Mouse (Mus musculus) NIH3T3 (cell line): ENCODE measurements at regions not wholly inside any gene's neighbourhood (a gene's known extent, or its start where the extent isn't known, plus 50 kb on each side); places are given as distances from the start of the nearest gene placed in this dataset.
"Not testable (repeated sequence)": the region's sequence is repeated elsewhere in the genome, so short reads cannot be mapped to it uniquely, and the experiment has no call there.

Experiments
- DNase-seq: peaks from one replicate; pipeline ENCODE4 v3.0.0-alpha.2; 2012; ENCODE audit warnings: low read depth

DNA sequence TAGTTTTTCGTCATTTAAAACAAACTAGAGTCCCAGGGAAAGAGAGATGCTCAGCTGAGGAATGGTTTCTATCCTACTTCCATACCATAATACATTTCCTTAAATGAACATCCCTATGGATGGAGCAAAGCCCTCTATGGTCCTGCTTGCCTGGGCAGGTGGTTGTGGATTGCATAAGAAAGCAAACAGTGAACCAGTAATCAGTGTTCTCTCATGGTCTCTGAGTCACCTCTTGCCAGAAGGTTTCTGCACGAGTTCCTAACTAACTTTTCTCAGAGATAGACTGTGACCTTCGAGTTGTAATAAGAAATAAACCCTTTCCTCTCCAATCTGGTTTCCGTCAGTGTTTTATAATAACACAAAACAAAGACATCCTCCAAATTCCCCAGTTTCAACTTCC, 62.9 kb upstream of the Bet1 start:
- DNase-seq = no peak

GRCm38 (mm10) chr6:4158293-4158692, 71.5 kb upstream of the Bet1 start:
- DNase-seq = no peak

DNA sequence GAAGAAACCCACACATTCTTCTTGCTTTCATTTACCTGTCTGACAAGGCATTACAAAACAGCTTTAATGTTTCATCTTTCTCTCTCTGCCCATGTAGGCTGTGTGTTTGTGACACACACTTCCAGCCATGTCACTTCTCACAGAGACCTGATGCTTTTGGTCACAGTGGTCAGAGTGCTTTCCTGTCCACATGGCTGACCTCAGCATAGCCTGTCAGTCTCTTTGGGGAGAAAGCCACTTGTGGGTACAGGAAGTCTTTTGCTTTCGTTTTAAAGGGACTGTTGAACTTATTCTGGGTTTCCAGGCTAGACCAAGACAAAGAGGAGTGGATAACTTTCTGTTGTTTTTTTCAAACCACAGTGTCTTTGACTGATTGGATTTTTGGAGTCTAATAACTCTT, 77.0 kb upstream of the Bet1 start:
- DNase-seq = no peak

GRCm38 (mm10) chr6:4167112-4167511, 80.3 kb upstream of the Bet1 start:
- no peak for DNase-seq

DNA sequence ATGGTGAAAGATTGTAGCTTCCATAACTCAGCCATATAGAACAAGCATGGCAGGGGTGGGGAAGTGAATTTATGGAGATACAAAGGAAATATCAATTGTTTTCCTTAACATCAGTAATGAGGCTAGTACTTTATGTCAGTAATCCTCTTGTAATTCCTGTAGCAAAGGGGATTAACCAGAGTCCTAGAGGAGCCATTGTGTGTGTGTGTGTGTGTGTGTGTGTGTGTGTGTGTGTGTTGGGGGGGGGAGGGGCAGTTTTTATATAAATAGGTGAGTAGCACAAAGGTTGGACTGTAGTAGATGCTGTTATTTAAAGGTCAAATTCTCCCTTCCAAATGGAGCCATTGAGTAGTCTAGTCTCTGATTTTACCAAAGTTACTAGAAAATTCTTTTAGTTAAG, 81.0 kb upstream of the Bet1 start:
- DNase-seq = no peak

DNA sequence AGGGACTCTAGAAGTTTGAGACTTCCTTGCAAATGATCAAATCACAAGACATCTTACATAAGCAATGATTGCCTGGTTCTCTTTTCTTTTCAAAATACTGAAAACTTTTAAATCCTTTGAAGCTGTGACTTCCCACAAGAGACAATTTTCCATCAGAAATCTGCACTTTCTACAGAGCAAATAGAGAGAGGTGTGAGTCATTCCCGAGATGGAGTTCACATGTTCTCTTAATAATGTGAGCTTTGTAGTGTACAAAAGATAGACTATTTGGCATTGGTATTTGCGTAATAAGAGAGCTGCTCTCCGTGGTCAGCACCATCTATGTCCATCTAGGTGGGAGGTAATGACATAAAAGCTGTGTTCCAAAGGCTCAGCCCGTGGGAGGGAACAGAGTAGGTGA, 84.8 kb upstream of the Bet1 start:
- no peak for DNase-seq

GRCm38 (mm10) chr6:4187683-4188082, 100.9 kb upstream of the Bet1 start:
- DNase-seq = peak; percentile 21

DNA sequence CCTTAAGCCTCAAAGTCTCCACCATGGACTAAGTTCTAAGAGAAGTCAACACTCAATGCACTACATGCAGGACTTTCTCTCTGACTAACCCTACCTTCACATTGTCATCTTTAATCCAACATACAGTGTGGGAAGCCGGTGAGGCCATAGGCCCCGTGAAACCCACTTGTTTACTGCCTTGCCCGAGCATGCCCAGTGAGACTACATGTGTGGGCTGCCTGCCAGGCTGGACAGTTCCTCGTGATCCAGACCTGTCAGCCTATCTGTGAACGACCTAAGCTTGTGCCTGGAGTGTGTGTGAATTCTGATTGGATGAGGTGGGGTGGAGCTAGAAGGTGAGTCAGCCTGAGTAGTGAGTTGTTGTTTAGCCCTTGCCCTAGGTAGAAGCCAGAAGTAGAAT, 104.2 kb upstream of the Bet1 start:
- peak; percentile 24 for DNase-seq

GRCm38 (mm10) chr6:4193286-4193685, 106.5 kb upstream of the Bet1 start:
- no peak for DNase-seq

GRCm38 (mm10) chr6:4201176-4201575, 114.4 kb upstream of the Bet1 start:
- no peak for DNase-seq

- no peak for DNase-seq
Measured at GRCm38 (mm10) chr6:4205681-4206080, 118.9 kb upstream of the Bet1 start.

- no peak for DNase-seq
Measured at GRCm38 (mm10) chr6:4245265-4246112, 158.7 kb upstream of the Bet1 start.

DNA sequence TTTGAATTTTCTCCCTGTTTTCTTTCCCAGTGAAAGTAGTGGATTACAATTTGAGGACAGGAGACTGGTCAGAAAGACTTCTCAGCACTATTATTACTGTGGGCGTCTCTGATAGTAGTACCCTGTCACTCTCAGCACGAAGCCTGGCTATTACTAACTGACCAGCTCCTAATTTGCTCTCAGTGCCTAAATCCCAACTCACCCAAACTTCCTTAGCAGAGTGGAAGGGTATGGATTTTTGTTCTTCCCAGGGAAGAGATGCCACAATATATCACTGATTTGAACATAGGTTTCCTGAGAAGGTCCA, 159.3 kb upstream of the Bet1 start:
- no peak for DNase-seq

- no peak for DNase-seq
Measured at GRCm38 (mm10) chr6:4276607-4277006, 189.8 kb upstream of the Bet1 start.

GRCm38 (mm10) chr6:4277245-4277890, 190.6 kb upstream of the Bet1 start:
- no peak for DNase-seq

- DNase-seq = peak; percentile 15
Measured at GRCm38 (mm10) chr6:4291380-4291779, 204.6 kb upstream of the Bet1 start.

DNA sequence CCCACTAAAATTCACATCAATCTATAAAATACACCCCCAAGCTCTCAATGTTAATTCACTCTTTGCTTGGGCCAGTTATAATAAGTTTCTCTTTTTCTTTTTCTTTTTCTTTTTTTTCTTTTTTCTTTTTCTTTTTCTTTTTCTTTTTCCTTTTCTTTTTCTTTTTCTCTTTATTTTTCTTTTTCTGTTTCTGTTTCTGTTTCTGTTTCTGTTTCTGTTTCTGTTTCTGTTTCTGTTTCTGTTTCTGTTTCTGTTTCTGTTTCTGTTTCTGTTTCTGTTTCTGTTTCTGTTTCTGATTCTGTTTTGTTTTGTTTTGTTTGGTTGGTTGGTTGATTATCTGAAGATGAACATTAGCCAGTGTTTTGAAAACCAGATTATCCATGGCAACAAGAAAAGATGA, 201.2 kb upstream of the Col1a2 start:
- not testable (repeated sequence) for DNase-seq

DNA sequence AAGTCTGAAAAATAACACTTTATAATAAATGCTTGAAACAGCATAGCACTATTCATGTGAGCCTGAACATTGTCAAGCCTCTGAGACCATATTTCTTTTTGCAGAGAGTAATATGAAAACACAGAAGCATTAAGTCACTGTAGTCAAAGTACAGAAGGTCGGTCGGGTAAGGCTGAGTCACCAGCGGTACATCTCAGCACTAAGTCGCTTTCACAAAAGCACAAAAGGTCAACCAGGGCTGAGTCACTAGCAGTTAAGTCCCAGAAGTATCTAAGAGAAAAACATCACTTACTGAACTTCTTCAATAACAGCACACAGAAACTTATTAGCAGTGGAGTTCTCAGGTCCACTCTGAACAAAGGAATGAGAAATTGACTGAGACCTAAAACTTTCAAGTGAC, 154.7 kb upstream of the Col1a2 start:
- DNase-seq = peak; percentile 55

- DNase-seq = no peak
Measured at GRCm38 (mm10) chr6:4362220-4362619, 142.4 kb upstream of the Col1a2 start.

- DNase-seq = no peak
Measured at GRCm38 (mm10) chr6:4375465-4376037, 129.1 kb upstream of the Col1a2 start.

DNA sequence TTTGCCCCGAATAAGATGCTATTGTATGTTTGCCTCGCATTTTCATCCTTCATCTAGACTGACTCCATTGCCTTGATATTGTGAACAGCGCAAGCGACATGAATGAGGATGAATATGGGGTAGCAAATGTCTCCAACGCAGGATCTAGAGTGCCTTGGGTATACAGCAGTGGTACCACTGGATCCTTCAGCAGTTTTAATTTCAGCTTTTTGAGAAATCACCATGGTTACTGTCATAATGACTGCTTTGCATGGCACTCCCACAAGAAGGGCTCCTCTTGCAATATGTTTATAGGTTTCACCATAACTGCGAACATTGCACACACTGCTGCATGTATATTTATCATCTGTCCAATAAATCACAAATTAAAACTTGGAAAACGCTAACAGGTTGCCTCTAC, 107.8 kb upstream of the Col1a2 start:
- no peak for DNase-seq

GRCm38 (mm10) chr6:4397695-4398598, 106.7 kb upstream of the Col1a2 start:
- no peak for DNase-seq

GRCm38 (mm10) chr6:4398599-4398980, 106.0 kb upstream of the Col1a2 start:
- no peak for DNase-seq
